Mouse (Mus musculus) MEL (cell line): ENCODE measurements at regions not wholly inside any gene's neighbourhood (a gene's known extent, or its start where the extent isn't known, plus 50 kb on each side); places are given as distances from the start of the nearest gene placed in this dataset.

Source experiments
- DNase-seq: peaks from one replicate; pipeline ENCODE4 v3.0.0; 2011; ENCODE audit warnings: low read depth, low spot score
- H3K27ac ChIP-seq: 2 replicates; pipeline ENCODE4 v1.5.1; 2012; ENCODE audit warnings: low read depth, mild to moderate bottlenecking, control low read depth, low read length, moderate library complexity; ENCODE audit not compliant: control insufficient read depth
- H3K27me3 ChIP-seq, 2 experiments: fragments of 150-350 bp in 1 of 2; sonication (generic) in 1 of 2; 2 replicates each; pipeline ENCODE4 v1.6.1; 2012; ENCODE audit warnings: low read length in 2 of 2, mild to moderate bottlenecking in 2 of 2, improper control_type of control experiment in 1 of 2, moderate library complexity in 1 of 2; ENCODE audit not compliant: insufficient read depth in 2 of 2, control insufficient read depth in 1 of 2
- H3K36me3 ChIP-seq, 2 experiments: 2 replicates each; pipeline ENCODE4 v1.6.1; 2012 to 2014; ENCODE audit warnings: low read length in 2 of 2, improper control_type of control experiment in 1 of 2, inconsistent platforms in 1 of 2, mild to moderate bottlenecking in 1 of 2; ENCODE audit not compliant: insufficient read depth in 2 of 2, control insufficient read depth in 1 of 2
- H3K4me1 ChIP-seq, 2 experiments: fragments of 150-350 bp in 1 of 2; sonication (generic) in 1 of 2; 2 replicates each; pipeline ENCODE4 v1.6.1; 2012; ENCODE audit warnings: low read length in 2 of 2, improper control_type of control experiment in 1 of 2, mild to moderate bottlenecking in 1 of 2; ENCODE audit not compliant: insufficient read depth in 2 of 2, control insufficient read depth in 1 of 2
- H3K4me3 ChIP-seq, 2 experiments: fragments of 150-350 bp in 1 of 2; sonication (generic) in 1 of 2; 2 replicates each; pipeline ENCODE4 v1.5.1; 2012; ENCODE audit warnings: low read depth in 2 of 2, low read length in 2 of 2, mild to moderate bottlenecking in 2 of 2, moderate library complexity in 2 of 2, control low read depth in 1 of 2, improper control_type of control experiment in 1 of 2; ENCODE audit not compliant: control insufficient read depth in 1 of 2, insufficient read depth in 1 of 2
- H3K79me2 ChIP-seq: 2 replicates; pipeline ENCODE4 v1.6.1; 2012; ENCODE audit warnings: mild to moderate bottlenecking, low read length, moderate library complexity; ENCODE audit not compliant: control insufficient read depth, poor library complexity, insufficient read depth
- H3K9ac ChIP-seq: 2 replicates; pipeline ENCODE4 v1.6.1; 2012; ENCODE audit warnings: low read depth, mild to moderate bottlenecking, control low read depth, low read length, moderate library complexity; ENCODE audit not compliant: control insufficient read depth, poor library complexity, severe bottlenecking
- H3K9me3 ChIP-seq: fragments of 150-350 bp; sonication (generic); replicated peaks from 2 replicates; pipeline ENCODE4 v1.6.1; 2012; ENCODE audit warnings: mild to moderate bottlenecking, low read length, improper control_type of control experiment, moderate library complexity; ENCODE audit not compliant: insufficient read depth
- GABPA ChIP-seq: IDR thresholded peaks from 2 replicates; pipeline ENCODE4 v1.6.1; 2012; ENCODE audit warnings: low read depth, mild to moderate bottlenecking, inconsistent platforms, low read length, improper control_type of control experiment, moderate library complexity
- GATA1 ChIP-seq: IDR thresholded peaks from 2 replicates; pipeline ENCODE4 v1.6.1; 2011; ENCODE audit warnings: low read depth, low read length, improper control_type of control experiment
- JUND ChIP-seq: IDR thresholded peaks from 2 replicates; pipeline ENCODE4 v1.6.1; 2011; ENCODE audit warnings: low read depth, mild to moderate bottlenecking, improper control_type of control experiment, low read length
- MAFK ChIP-seq: IDR thresholded peaks from 2 replicates; pipeline ENCODE4 v1.6.1; 2011; ENCODE audit warnings: low read depth, mild to moderate bottlenecking, low read length, improper control_type of control experiment, borderline replicate concordance
- MAZ ChIP-seq: IDR thresholded peaks from 2 replicates; pipeline ENCODE4 v1.6.1; 2012; ENCODE audit warnings: low read depth, mild to moderate bottlenecking, inconsistent platforms, low read length, improper control_type of control experiment
- MXI1 ChIP-seq: IDR thresholded peaks from 2 replicates; pipeline ENCODE4 v1.6.1; 2011; ENCODE audit warnings: mild to moderate bottlenecking, low read depth, low read length, improper control_type of control experiment
- MYB ChIP-seq: IDR thresholded peaks from 2 replicates; pipeline ENCODE4 v1.6.1; 2011; ENCODE audit warnings: mild to moderate bottlenecking, low read depth, low read length, improper control_type of control experiment
- NELFE ChIP-seq: IDR thresholded peaks from 2 replicates; pipeline ENCODE4 v1.6.1; 2011; ENCODE audit warnings: low read depth, low read length, improper control_type of control experiment
- POLR2A ChIP-seq, 2 experiments: IDR thresholded peaks; 2 replicates each; pipeline ENCODE4 v1.6.1; 2011 to 2012; ENCODE audit warnings: low read length in 2 of 2, mild to moderate bottlenecking in 2 of 2, control low read depth in 1 of 2, improper control_type of control experiment in 1 of 2, low read depth in 1 of 2, moderate library complexity in 1 of 2; ENCODE audit not compliant: control insufficient read depth in 1 of 2, insufficient read depth in 1 of 2, poor library complexity in 1 of 2
- POLR2AphosphoS2 ChIP-seq: IDR thresholded peaks from 2 replicates; pipeline ENCODE4 v1.6.1; 2011; ENCODE audit warnings: low read length, improper control_type of control experiment
- POLR2AphosphoS5 ChIP-seq: IDR thresholded peaks from 2 replicates; pipeline ENCODE4 v1.6.1; 2012; ENCODE audit warnings: low read depth, borderline replicate concordance, mild to moderate bottlenecking, inconsistent platforms, low read length, moderate library complexity, mixed read lengths
- RAD21 ChIP-seq: IDR thresholded peaks from 2 replicates; pipeline ENCODE4 v1.6.1; 2011; ENCODE audit warnings: mild to moderate bottlenecking, low read depth, low read length, improper control_type of control experiment
- SIN3A ChIP-seq: IDR thresholded peaks from 2 replicates; pipeline ENCODE4 v1.6.1; 2012; ENCODE audit warnings: low read length, improper control_type of control experiment, inconsistent platforms
- SMC3 ChIP-seq: IDR thresholded peaks from 2 replicates; pipeline ENCODE4 v1.6.1; 2011; ENCODE audit warnings: low read depth, low read length, improper control_type of control experiment
- TAL1 ChIP-seq: IDR thresholded peaks from 2 replicates; pipeline ENCODE4 v1.6.1; 2012; ENCODE audit warnings: mild to moderate bottlenecking, inconsistent platforms, low read length, moderate library complexity, mixed read lengths
- TBP ChIP-seq: IDR thresholded peaks from 2 replicates; pipeline ENCODE4 v1.8.0; 2011; ENCODE audit warnings: low read depth, low read length, improper control_type of control experiment
- TCF12 ChIP-seq: IDR thresholded peaks from 2 replicates; pipeline ENCODE4 v1.6.1; 2014; ENCODE audit warnings: low read depth, mild to moderate bottlenecking, inconsistent platforms, low read length, improper control_type of control experiment, moderate library complexity
- USF2 ChIP-seq, 2 experiments: IDR thresholded peaks; 2 replicates each; pipeline ENCODE4 v1.6.1; 2011 to 2012; ENCODE audit warnings: improper control_type of control experiment in 2 of 2, low read length in 2 of 2, borderline replicate concordance in 1 of 2, inconsistent platforms in 1 of 2, low read depth in 1 of 2, mild to moderate bottlenecking in 1 of 2; ENCODE audit not compliant: insufficient read depth in 1 of 2
- ZKSCAN1 ChIP-seq: IDR thresholded peaks from 2 replicates; pipeline ENCODE4 v1.6.1; 2012; ENCODE audit warnings: low read depth, mild to moderate bottlenecking, inconsistent platforms, low read length, improper control_type of control experiment, moderate library complexity
- ZNF384 ChIP-seq: IDR thresholded peaks from 2 replicates; pipeline ENCODE4 v1.6.1; 2012; ENCODE audit warnings: low read depth, mild to moderate bottlenecking, inconsistent platforms, low read length, improper control_type of control experiment

- no peaks in the 10 kb centered on the region for H3K36me3 ChIP-seq
- no peaks in the 10 kb centered on the region for H3K4me1 ChIP-seq
- no peaks in the 10 kb centered on the region for H3K27me3 ChIP-seq
- no peak overlapping the region for H3K27ac ChIP-seq
- no peak overlapping the region for H3K9ac ChIP-seq
- DNase-seq = no peak
- H3K9me3 ChIP-seq = no peaks in the 10 kb centered on the region
- no peak for TF ChIP-seq USF2 (IDR thresholded peaks at IDR 0.05; ENCODE audit: borderline replicate concordance in 1 of 2, insufficient read depth in 1 of 2, low read depth in 1 of 2, low read length in 2 of 2)
- no peak for TF ChIP-seq ZKSCAN1
- no peak for TF ChIP-seq MYB
- TF ChIP-seq MXI1 = no peak
- TF ChIP-seq NELFE = no peak
- no peak for TF ChIP-seq POLR2AphosphoS5
- TF ChIP-seq MAFK = no peak
- TF ChIP-seq POLR2AphosphoS2 = no peak
- no peak for TF ChIP-seq RAD21
- no peak for TF ChIP-seq TBP
- no peak for TF ChIP-seq GATA1
- no peak for TF ChIP-seq JUND
- TF ChIP-seq TAL1 = no peak
- TF ChIP-seq SIN3A = no peak
- TF ChIP-seq SMC3 = no peak
- TF ChIP-seq MAZ = no peak
- no peaks in the 10 kb centered on the region for H3K79me2 ChIP-seq
- H3K4me3 ChIP-seq = no peak overlapping the region
These were observed 259.0 kb upstream of the Slc30a5 start for GRCm38 (mm10) chr13:101092033-101092742.

DNA sequence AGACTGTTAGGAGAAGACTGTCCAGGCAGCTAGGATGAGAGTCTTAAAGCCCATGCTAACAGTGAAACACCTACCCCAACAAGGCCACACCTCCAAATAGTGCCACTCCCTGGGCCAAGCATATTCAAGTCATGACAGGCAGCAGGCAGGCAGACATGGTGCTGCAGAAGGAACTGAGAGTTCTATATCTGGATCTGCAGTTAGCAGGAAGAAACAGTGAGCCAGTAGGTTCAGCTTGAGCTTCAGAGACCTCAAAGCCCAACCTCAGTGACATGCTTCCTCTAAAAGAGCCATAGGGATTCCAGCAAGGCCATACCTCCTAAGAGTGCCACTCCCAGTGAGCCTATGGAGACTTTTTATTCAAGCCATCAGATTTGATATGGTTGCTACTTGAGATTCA lies 252.0 kb upstream of the Slc30a5 start:
- TF ChIP-seq GABPA = no peak
- TF ChIP-seq TCF12 = no peak
- TF ChIP-seq POLR2A (IDR thresholded peaks at IDR 0.05; ENCODE audit: control insufficient read depth in 1 of 2, insufficient read depth in 1 of 2, low read depth in 1 of 2, low read length in 2 of 2, poor library complexity in 1 of 2) = no peak
- no peak for TF ChIP-seq ZNF384
- TF ChIP-seq TAL1 = no peak
- H3K36me3 ChIP-seq = no peaks in the 10 kb centered on the region
- DNase-seq = no peak
- H3K9me3 ChIP-seq = no peaks in the 10 kb centered on the region
- H3K4me3 ChIP-seq = no peak overlapping the region
- H3K27me3 ChIP-seq = no peaks in the 10 kb centered on the region
- H3K4me1 ChIP-seq = no peaks in the 10 kb centered on the region
- H3K27ac ChIP-seq = no peak overlapping the region
- H3K9ac ChIP-seq = no peak overlapping the region
- no peaks in the 10 kb centered on the region for H3K79me2 ChIP-seq
